Mouse (Mus musculus) olfactory bulb, adult 2 months (tissue): Measurements from ENCODE around the gene Uba52.

ENCODE experiments used
- CTCF ChIP-seq: fragments of 200-500 bp; IDR thresholded peaks from 2 replicates; pipeline ENCODE4 v1.5.1; 2012; ENCODE audit warnings: low read depth, mild to moderate bottlenecking, low read length, moderate library complexity; ENCODE audit not compliant: insufficient read depth
- POLR2A ChIP-seq: fragments of 200-500 bp; IDR thresholded peaks from 2 replicates; pipeline ENCODE4 v1.6.1; 2012; ENCODE audit warnings: mild to moderate bottlenecking, low read depth, low read length, moderate library complexity; ENCODE audit not compliant: insufficient read depth

DNA sequence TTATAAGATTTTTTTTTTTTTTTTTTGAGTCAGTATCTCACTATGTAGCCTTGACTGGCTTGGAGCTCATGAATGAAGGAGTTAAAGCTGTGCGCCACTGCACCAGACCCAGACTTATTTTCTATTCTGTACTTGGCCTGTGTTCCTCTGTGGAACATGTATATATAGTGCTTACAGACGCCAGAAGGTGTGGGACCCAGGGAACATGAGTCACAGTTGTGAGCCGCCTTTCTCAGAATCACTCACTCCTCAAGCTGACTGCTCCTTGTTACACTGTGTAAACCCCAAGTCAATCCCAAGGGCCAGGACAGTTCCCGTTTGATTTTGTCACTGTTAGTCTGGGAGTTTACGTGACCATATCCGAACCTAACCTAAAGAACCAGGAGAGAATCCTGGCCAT is 8.4 kb upstream of the Uba52 start:
- no peak for TF ChIP-seq CTCF
- no peak for TF ChIP-seq POLR2A
